Mouse (Mus musculus) layer of hippocampus, adult 18-20 months (tissue): Measurements from ENCODE around the gene Gse1. TPM values are rescaled to one million over a fixed set of nuclear protein-coding genes. Genes with fewer than 3 reads are reported as not detected.

Experiments
- DNase-seq, 2 experiments: peaks; one replicate each; pipeline ENCODE4 v3.0.0; 2022; ENCODE audit warnings: low spot score in 2 of 2
- total RNA-seq, 2 experiments: library from RNA; stranded (reverse); gene quantifications; 2 replicates each; pipeline ENCODE4 v1.2.3; 2021

Gene Gse1
- total RNA-seq, 2 experiments from 2014 or later: 142 to 146 TPM

- peak; percentile 100 for DNase-seq
Measured at GRCm38 (mm10) chr8:120588908-120589771, 360.9 kb downstream of the Gse1 start, which contains the start of gene Gins2. Gene Gins2 (minus strand): TSS chr8:120589304.

- DNase-seq: peak in 1 of 2 experiments; percentile 27
Measured at GRCm38 (mm10) chr8:120589921-120590320, 361.7 kb downstream of the Gse1 start.

DNA sequence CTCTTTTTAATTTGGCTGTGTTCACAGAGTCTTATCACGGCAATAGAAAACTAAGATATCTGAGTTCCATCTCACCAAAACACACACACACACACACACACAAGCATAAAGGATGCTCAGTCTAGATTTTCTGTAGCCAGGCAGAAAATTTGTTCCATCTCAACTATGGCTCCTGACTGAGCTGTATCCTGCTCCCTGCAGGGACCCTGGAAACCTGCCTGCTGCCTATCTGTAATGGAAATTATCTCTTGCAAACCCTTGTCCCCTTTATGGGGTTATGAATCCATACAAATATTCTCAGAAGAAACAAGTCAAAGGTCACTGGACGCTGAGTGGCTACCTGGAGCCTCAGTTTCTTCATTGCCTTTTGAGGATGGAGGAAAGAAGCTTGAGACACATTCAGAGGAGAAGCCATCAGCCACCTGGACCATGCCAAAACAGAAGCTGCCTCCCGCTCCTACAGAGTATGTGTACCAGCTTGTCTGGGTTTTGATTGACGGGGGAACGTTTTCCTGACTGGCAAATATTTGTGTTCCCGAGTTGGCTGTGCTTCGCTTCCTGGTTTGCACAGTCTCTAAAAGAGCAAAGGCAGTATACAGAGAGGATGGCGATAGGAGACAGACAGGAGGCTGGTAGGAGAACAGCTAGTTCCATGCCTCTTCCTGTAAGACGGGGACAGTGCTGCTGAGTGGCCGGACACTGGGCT is 363.5 kb downstream of the Gse1 start:
- peak; percentile 72 to 78 for DNase-seq

- no peak for DNase-seq
Measured at GRCm38 (mm10) chr8:120594571-120594970, 366.3 kb downstream of the Gse1 start.

DNA sequence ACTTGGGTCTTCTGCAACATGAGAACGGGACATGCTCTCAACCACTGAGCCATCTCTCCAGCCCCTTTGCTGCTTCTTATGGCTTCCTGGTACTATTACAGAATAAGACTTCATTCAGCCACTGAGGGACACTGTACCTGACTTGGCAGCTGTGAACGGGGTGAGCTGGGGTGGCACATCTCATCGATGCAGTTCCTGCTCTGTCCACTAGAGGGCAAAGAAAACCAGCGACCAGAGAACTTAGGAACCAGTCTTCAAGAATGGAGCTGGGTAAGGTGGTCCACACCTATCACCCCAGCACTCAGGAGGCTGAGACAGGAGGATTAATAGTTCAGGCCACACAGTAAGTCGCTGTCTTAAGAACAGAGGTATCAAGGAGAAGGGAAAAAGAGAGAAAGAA is 367.7 kb downstream of the Gse1 start:
- DNase-seq: no peak

GRCm38 (mm10) chr8:120598579-120598978 is 370.3 kb downstream of the Gse1 start:
- DNase-seq: peak; percentile 89 to 95

DNA sequence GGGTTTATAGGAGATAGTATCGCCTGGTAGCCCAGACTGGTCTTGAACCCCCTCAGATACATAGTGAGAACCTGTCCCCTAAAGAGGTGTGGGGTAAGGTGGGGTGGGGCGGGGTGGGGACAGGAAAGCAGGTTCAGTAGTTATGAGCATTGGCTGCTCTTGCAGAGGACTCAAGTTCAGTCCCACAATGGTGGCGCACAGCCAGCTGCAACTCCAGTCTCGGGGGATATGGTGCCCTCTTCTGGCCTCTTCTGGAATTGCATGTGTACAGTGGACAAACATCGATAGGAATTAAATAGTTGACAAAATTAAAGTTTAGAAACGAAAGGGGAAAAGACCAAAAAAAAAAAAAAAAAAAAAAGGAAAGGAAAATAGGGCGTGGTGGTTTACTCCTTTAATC is 371.2 kb downstream of the Gse1 start:
- peak in 1 of 2 experiments; percentile 90 for DNase-seq

DNA sequence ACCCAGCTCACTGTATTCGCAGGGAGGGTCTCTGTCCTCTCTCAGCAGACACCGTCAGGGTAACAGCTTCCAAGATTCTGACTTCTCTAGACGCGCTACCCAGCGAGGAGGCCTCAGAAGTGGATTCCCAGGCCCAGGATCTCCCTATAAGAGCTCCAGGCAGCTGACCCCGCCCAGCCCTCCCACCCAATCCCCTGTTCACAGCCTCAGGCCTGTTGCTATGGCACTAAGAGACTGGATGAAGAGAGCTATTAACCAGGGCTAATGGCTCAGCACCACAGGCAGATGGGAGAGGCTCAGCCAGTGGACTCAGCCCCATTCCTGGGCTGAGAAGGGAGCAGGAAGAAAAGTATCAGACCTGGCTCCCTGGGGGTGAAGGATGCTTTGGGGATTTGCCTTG is 374.4 kb downstream of the Gse1 start:
- DNase-seq: no peak

DNA sequence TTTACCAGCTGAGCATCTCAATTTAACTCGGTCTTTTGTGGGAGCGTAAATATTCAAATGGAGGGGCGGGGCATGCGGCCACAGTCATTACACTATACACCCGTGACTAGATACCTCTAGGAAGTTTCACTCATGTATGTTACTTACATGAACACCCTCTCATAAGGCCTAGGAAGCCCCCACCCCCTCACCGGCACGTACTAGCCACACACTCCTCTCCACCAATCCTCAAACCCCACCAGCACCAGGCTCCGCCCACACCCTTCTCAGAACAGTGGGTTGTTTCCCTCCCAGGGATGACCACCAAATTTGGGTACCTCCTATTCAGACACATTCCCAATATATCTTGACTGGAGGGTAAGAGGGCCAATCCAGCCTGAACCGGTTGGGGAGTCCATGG is 379.2 kb downstream of the Gse1 start:
- no peak for DNase-seq

DNA sequence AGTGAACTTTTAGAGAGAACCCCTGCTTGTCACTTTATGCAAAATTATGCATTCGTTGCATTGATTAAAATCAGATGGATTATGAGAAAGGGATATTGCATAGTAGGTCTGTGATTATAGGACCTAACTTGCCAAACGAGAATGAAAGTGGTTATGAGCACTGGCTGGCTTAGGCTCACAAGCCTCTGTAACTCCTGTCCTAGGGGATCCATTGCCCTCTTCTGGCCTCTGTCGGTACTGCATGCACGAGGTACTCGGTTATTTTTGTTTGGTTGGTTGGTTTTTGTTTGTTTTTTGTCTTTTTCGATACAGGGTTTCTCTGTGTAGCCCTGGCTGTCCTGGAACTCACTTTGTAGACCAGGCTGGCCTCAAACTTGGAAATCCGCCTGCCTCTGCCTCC is 379.6 kb downstream of the Gse1 start:
- DNase-seq: peak; percentile 71 to 90

DNA sequence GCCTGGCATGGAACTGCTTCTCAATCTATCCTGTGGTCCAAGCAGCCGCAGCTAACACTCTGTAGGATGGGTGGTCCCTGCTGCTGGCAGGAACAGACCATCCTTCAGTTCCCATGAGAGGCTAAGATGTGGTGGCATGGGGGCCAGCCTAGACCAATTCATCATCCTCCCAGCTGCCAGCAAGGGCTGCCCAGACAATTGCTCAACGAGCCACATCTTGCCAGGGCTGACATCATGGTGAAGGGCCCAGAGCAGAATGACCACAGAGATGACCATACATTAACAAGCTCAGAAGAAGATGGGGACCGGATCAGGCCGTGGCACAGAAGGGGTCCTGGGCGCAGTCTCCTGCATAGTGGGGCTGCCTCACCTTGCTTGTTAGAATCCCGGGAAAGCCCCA is 382.6 kb downstream of the Gse1 start:
- no peak for DNase-seq

- DNase-seq: no peak
Measured at GRCm38 (mm10) chr8:120614491-120614890, 386.2 kb downstream of the Gse1 start.

DNA sequence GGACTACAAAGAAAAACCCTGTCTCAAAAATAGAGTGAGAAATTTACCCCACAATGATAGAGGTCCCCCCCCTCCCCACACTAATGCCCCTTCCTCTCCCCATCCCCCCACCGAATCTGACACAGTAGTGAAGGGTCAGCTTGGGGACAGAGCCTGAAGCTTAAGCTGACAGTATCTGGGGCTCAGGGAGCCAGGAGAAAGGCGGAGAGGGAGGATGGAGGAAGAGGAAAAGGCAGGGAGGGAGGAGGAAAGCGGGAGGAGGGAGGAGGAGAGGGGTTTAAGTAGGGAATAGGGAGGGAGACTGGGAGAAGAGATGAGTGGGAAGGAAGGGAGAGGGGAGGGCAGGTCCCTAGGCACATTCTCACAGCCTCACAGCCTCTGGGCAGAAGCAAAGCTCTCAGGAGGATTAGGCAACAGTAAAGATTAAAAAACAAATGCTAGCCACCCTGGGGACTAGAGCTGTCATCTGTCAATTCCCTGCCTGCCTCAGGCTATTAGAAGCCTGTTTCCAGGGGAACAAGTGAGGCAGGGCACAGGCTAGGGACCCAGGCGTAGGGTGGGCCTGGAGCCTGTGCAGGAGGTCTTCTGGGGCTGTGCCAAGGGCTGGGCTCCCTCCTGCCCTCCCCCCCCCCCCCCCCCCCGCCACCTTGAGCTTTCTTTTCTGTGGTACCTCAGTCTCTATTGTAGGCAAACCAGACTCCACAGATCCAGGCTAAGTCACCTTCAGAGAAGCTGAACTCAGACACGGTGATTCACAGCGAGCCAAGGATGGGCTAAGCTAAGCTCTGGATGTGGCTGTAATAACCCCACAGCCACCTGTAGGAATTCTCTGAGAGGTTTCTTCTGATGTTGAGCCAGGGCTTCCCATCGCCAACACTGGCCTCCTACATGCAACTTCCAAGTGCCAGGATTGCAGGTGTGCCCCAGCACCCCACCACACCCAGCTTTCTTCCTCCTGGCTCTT is 388.7 kb downstream of the Gse1 start:
- no peak for DNase-seq

DNA sequence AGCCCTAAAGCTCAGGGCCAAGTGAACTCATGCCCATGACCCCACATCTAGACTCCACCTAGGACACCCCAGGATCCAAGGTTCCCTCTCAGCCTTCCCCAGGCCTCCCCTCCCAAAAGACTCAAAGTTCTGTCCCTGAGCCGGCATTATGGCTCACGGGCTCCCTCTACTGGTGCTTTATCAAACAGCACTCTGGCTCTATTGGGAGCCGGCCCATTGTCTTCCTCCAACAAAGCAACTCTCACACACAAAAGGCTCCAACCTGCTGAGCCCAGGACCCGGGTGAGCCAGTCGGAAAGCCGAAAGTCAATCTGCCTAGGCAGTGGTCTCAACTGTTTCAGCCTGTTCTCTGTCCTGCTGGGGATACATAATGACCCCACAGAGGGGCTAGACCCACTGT is 389.9 kb downstream of the Gse1 start:
- peak in 1 of 2 experiments; percentile 87 for DNase-seq

GRCm38 (mm10) chr8:120619235-120620180 is 391.3 kb downstream of the Gse1 start:
- DNase-seq: peak in 1 of 2 experiments; percentile 74

- no peak for DNase-seq
Measured at GRCm38 (mm10) chr8:120620441-120620840, 392.2 kb downstream of the Gse1 start.

DNA sequence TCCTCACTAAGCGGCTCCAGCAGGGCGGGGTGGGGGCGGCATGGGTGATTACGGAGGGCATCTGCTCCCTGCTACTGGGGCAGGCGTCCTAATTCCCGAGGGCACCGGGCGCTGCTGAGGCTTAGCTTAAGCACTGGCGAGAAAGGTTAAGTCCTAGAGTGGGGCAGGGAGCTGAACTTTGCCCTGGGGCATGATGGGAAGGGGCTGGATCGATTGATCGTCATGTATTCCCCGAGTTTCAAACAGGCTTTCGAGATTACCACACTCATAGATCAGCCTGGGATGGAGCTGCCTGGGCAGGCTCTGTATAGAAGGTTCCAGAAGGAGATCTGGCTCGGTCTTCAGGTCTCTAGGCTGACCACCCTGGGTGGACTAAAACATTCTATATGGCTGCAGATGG is 393.9 kb downstream of the Gse1 start:
- DNase-seq: no peak

GRCm38 (mm10) chr8:120623608-120624007 is 395.4 kb downstream of the Gse1 start:
- no peak for DNase-seq

- DNase-seq: no peak
Measured at GRCm38 (mm10) chr8:120626461-120626860, 398.2 kb downstream of the Gse1 start.

DNA sequence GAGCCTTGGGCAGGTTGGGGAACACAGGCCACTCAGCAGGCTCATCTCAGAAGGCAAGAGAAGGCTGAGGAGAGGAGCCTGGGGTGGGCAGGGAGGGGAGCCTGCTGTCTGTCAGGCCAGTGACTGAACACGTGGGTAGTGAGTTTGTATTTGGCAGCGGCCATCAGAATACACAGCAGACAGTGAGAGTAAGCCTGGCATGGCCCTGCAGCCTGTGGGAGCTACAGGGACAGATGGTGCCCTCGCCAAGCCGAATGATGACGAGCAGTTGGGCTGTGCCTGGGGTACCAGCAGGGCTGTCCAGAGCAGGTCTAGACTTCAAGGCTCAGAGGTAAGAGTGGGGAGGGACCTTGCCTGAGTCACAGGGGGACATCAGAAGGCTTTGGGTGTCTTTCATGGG is 399.0 kb downstream of the Gse1 start:
- DNase-seq: peak in 1 of 2 experiments; percentile 73
